Mouse (Mus musculus) spleen, adult 2 months (tissue): ENCODE data around the gene Ccdc6. TPM values are rescaled to one million over a fixed set of nuclear protein-coding genes. Genes with fewer than 3 reads are reported as not detected.

Source experiments
- DNase-seq, 2 experiments: peaks; one replicate each; pipeline versions ENCODE4 v3.0.0 to v3.0.0-alpha.2; 2012 to 2021; ENCODE audit warnings: low spot score in 2 of 2, low read depth in 1 of 2
- H3K27ac ChIP-seq: fragments of 200-500 bp; 2 replicates; pipeline ENCODE4 v1.5.1; 2012; ENCODE audit warnings: low read length, inconsistent platforms; ENCODE audit not compliant: insufficient read depth
- H3K27me3 ChIP-seq: fragments of 200-500 bp; 2 replicates; pipeline ENCODE4 v1.6.1; 2012; ENCODE audit warnings: mild to moderate bottlenecking, moderate library complexity, low read length, inconsistent platforms; ENCODE audit not compliant: control insufficient read depth, insufficient read depth
- H3K36me3 ChIP-seq: fragments of 200-500 bp; 2 replicates; pipeline ENCODE4 v1.6.1; 2012; ENCODE audit warnings: mild to moderate bottlenecking, low read length, inconsistent platforms; ENCODE audit not compliant: control insufficient read depth, insufficient read depth
- H3K4me1 ChIP-seq: fragments of 200-500 bp; 2 replicates; pipeline ENCODE4 v1.6.1; 2011; ENCODE audit warnings: inconsistent platforms; ENCODE audit not compliant: control insufficient read depth, insufficient read depth, insufficient read length
- H3K4me3 ChIP-seq: fragments of 200-500 bp; 2 replicates; pipeline ENCODE4 v1.5.1; 2011; ENCODE audit warnings: mild to moderate bottlenecking, inconsistent platforms; ENCODE audit not compliant: insufficient read depth, insufficient read length; ENCODE audit errors: extremely low read depth
- CTCF ChIP-seq: fragments of 200-500 bp; IDR thresholded peaks from 2 replicates; pipeline ENCODE4 v1.5.1; 2011; ENCODE audit warnings: mild to moderate bottlenecking, inconsistent platforms; ENCODE audit not compliant: insufficient read depth, insufficient read length, insufficient replicate concordance; ENCODE audit errors: extremely low read depth
- POLR2A ChIP-seq: fragments of 200-500 bp; IDR thresholded peaks from 2 replicates; pipeline ENCODE4 v1.6.1; 2011; ENCODE audit warnings: low read depth, low read length, inconsistent platforms
- WGBS: fragments of 180-500 bp; shearing (Covaris S2); methylation state at CpG from one replicate; pipeline ENCODE4 v1.1.7; 2018; 5-methylcytosine and 5-hydroxymethylcytosine counted together
- polyA plus RNA-seq: library from polyadenylated mRNA; depleted of rRNA; stranded (reverse); fragments of >200 nt; gene quantifications from 2 replicates; pipeline ENCODE4 v1.2.3, GENCODE M21; 2012

Ccdc6 gene
- polyA plus RNA-seq, 1 experiment = 17.7 TPM

DNA sequence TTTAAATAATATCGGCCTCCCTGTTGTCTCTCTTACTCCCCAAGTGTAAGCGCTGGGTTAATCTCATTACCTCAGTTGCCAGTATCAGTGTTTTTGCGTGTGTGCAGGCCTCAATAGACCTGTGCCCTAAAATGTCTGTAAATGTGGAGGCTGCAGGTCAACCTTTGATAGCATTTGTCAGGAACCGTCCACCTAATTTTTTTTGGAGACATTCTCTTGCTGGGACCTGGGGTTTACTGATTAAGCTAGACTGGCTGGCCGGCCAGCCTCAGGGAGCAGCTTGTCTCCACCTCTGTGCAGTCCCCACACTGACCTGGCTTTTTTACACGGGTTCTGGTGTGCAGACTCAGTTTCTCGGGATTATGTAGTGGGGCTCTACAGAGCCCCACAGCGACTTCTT lies 30.4 kb downstream of the Ccdc6 start:
- no peak for DNase-seq
- no peak overlapping the region for H3K4me3 ChIP-seq
- peak overlapping the region; percentile 11; the same call in 1 of the 2 replicates for H3K27ac ChIP-seq
- 0 out of 2 replicates have a peak, but pooled peaks cover 1% of the 10 kb centered on the region for H3K36me3 ChIP-seq
- TF ChIP-seq CTCF = no peak
- TF ChIP-seq POLR2A = no peak
- H3K27me3 ChIP-seq = no peaks in the 10 kb centered on the region
- WGBS = 86% methylated on average over 8 of the region's 8 CpGs
- no peaks in the 10 kb centered on the region for H3K4me1 ChIP-seq

DNA sequence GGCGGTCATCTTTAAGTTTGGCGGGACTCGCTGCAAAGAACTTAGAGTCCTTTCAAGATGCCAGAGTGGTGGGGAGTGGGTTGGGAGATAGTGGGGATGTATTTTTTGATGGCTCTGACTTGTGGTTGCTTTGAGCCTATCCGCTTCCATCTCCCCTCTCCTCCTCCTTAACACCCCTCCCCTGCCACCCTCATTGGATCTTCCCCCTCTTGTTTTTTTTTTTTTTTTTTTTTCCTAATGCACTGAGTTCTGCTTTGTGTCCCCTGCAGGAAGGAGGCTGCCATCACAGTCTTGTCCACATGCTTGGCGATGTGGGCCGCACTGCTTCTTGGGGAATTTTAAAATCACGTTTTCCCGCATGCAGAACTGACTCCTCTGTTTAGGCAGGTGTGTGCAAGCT lies 31.5 kb downstream of the Ccdc6 start:
- H3K4me3 ChIP-seq = no peak overlapping the region
- H3K27ac ChIP-seq = no peak overlapping the region
- 91% methylated on average over 8 of the region's 8 CpGs for WGBS
- 0 out of 2 replicates have a peak, but pooled peaks cover 1% of the 10 kb centered on the region for H3K36me3 ChIP-seq
- no peaks in the 10 kb centered on the region for H3K27me3 ChIP-seq
- no peaks in the 10 kb centered on the region for H3K4me1 ChIP-seq
- TF ChIP-seq POLR2A = no peak
- TF ChIP-seq CTCF = no peak
- DNase-seq = no peak

DNA sequence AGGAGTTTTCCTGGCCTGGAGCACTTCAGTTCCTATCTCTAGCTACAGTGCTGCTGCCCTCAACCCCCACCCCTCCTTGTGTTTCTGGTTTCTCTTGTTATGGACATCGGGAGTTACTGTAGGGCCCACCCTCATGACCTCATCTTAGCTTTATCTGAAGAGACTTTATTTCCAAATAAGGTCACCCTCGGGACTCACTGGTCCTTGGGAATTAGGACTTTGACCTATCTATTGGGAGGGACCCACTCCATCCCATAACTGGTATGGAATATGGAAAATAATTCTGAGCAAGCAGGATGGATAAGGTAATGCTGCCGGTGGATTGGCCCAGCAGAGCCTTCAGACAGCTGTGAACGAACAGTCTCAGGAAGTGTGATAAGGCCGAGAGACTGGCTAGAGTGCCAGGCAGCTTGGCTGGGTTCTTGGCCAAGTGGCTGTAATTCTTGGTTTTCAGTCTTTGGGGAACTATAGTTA lies 35.2 kb downstream of the Ccdc6 start:
- H3K27ac ChIP-seq = no peak overlapping the region
- no peaks in the 10 kb centered on the region for H3K27me3 ChIP-seq
- TF ChIP-seq CTCF = no peak
- WGBS = 46% methylated on average over 5 of the region's 5 CpGs
- H3K4me3 ChIP-seq = no peak overlapping the region
- H3K36me3 ChIP-seq = 0 out of 2 replicates have a peak, but pooled peaks cover 1% of the 10 kb centered on the region
- no peak for DNase-seq
- H3K4me1 ChIP-seq = 0 out of 2 replicates have a peak, but pooled peaks cover 2% of the 10 kb centered on the region

DNA sequence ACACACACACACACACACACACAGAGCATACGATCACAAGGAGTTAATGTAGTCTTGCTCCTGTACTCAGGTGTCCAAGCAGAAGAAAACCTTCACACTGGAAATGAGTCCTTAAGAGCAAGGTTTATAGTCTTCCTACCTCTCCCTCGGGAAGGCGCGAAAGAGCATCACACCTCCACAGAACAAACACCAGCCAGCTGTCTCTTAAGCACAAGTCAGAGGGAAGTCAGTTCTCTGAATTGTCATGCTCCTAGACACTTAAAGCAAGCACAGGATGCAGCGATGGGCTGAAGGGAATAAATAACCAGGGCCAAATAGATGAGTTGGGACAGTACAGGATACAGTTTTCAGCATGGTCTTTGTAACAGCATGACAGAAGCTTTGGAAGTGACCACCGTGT lies 35.8 kb downstream of the Ccdc6 start:
- WGBS = 77% methylated on average over 6 of the region's 6 CpGs
- TF ChIP-seq CTCF (no peak), POLR2A (no peak)
- Histone ChIP-seq H3K27ac (no peak overlapping the region), H3K27me3 (no peaks in the 10 kb centered on the region), H3K36me3 (0 out of 2 replicates have a peak, but pooled peaks cover 1% of the 10 kb centered on the region), H3K4me3 (no peak overlapping the region), H3K4me1 (0 out of 2 replicates have a peak, but pooled peaks cover 2% of the 10 kb centered on the region)
- no peak for DNase-seq

DNA sequence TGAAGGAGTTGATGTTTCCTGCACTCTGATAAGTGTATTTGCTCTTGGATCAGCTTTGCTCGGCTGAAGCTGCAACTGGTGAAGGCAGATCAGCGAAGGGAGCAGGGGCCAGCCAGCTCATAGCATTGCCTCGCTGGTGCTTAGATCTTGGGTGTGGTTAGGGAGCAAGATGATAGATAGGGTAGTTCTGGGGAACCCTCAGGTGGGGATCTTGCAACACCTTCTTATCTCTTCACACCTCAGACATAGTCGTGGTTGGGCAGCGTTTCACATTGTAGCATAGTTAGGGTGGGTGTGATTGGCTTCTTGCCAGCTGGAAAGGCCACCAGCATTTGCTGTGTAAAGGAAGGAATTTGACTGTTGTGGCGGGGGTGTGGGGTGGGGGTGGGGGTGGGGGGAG lies 36.3 kb downstream of the Ccdc6 start:
- Histone ChIP-seq H3K27me3 (no peaks in the 10 kb centered on the region), H3K4me1 (0 out of 2 replicates have a peak, but pooled peaks cover 2% of the 10 kb centered on the region), H3K36me3 (0 out of 2 replicates have a peak, but pooled peaks cover 1% of the 10 kb centered on the region), H3K4me3 (no peak overlapping the region), H3K27ac (no peak overlapping the region)
- no peak for DNase-seq
- 59% methylated on average over 6 of the region's 6 CpGs for WGBS
- TF ChIP-seq CTCF (no peak), POLR2A (no peak)

DNA sequence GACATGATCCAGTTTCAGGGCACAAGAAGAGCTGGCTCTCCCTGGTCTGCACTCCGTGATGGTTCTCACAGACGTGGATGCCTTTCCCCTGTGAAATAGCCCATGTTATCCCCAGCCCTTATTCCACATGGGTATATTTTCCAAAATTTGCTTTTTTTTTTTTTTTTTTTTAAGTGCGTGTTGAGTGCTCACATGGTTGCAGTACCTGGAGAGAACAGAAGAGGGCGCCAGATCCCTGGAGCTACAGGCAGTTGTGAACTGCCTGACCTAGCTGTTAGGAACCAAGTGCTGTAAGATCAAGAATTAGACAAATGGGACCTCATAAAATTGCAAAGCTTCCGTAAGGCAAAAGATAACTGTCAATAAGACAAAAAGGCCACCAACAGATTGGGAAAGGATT lies 38.8 kb downstream of the Ccdc6 start:
- no peaks in the 10 kb centered on the region for H3K27me3 ChIP-seq
- DNase-seq = peak; percentile 26 to 42
- no peak overlapping the region for H3K4me3 ChIP-seq
- no peak overlapping the region for H3K27ac ChIP-seq
- 0 out of 2 replicates have a peak, but pooled peaks cover 1% of the 10 kb centered on the region for H3K36me3 ChIP-seq
- 86% methylated on average over 5 of the region's 5 CpGs for WGBS
- TF ChIP-seq POLR2A (no peak), CTCF (peak; percentile 53; the same call in 1 of the 2 replicates)
- 0 out of 2 replicates have a peak, but pooled peaks cover 2% of the 10 kb centered on the region for H3K4me1 ChIP-seq

DNA sequence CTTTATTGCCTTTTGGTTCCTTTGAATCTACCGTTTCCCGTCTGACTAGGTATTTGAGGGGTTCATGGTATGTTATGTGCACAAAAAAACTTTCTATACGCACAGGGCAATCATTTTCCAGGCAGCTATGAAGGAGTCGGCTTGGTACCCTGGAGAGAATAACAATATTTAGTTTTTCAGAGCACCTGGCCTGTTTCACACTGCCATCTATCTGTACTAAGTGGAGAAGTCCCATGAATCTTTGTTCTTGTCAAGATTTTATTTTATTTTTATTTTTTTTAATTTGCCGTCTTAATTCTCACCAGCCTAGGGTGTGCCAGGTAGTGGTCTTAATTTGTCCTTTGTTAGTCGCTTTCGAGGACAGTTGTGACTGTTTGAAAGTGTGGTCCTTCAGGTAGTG lies 40.7 kb downstream of the Ccdc6 start:
- 0 out of 2 replicates have a peak, but pooled peaks cover 2% of the 10 kb centered on the region for H3K4me1 ChIP-seq
- no peaks in the 10 kb centered on the region; the same call in 1 of the 2 replicates for H3K36me3 ChIP-seq
- no peaks in the 10 kb centered on the region for H3K27me3 ChIP-seq
- 89% methylated on average over 7 of the region's 7 CpGs for WGBS
- no peak overlapping the region for H3K4me3 ChIP-seq
- no peak overlapping the region for H3K27ac ChIP-seq
- TF ChIP-seq POLR2A (no peak), CTCF (no peak)
- no peak for DNase-seq
